Mouse (Mus musculus): ENCODE data around the gene Tmem18.

GRCm38 (mm10) chr12:30557349-30557748 lies 26.9 kb upstream of the Tmem18 start:
- no peak for TF ChIP-seq CTCF (IDR thresholded peaks at IDR 0.05; ENCODE audit: borderline replicate concordance, insufficient read depth, low read depth, low read length)
- no peak for TF ChIP-seq POLR2A (IDR thresholded peaks at IDR 0.05; ENCODE audit: borderline replicate concordance, insufficient read depth, low read length)

Data from cerebellum, adult 2 months (tissue).